Mouse (Mus musculus) neural tube, embryonic 13.5 days (tissue): ENCODE data around the gene Agpat4. TPM values are rescaled to one million over a fixed set of nuclear protein-coding genes. Genes with fewer than 3 reads are reported as not detected.

Source experiments
- ATAC-seq: fragments of 200-750 bp; cut with Nextera tagmentation; 2 replicates; pipeline ENCODE4 v1.8.0; 2017; ENCODE audit warnings: low read depth, mild to moderate bottlenecking, moderate TSS enrichment, moderate library complexity
- H3K27ac ChIP-seq: fragments of 300-500 bp; sonication (generic); replicated peaks from 2 replicates; pipeline ENCODE4 v1.5.1; 2015; ENCODE audit warnings: moderate library complexity, mild to moderate bottlenecking, inconsistent platforms
- H3K27me3 ChIP-seq: fragments of 300-500 bp; sonication (generic); 2 replicates; pipeline ENCODE4 v1.6.1; 2015; ENCODE audit warnings: mild to moderate bottlenecking, inconsistent platforms
- H3K36me3 ChIP-seq: fragments of 300-500 bp; sonication (generic); 2 replicates; pipeline ENCODE4 v1.6.1; 2015; ENCODE audit warnings: mild to moderate bottlenecking, inconsistent platforms
- H3K4me1 ChIP-seq: fragments of 300-500 bp; sonication (generic); replicated peaks from 2 replicates; pipeline ENCODE4 v1.6.1; 2015; ENCODE audit warnings: inconsistent platforms
- H3K4me2 ChIP-seq: fragments of 300-500 bp; sonication (generic); 2 replicates; pipeline ENCODE4 v1.6.1; 2015; ENCODE audit warnings: inconsistent platforms, mild to moderate bottlenecking, moderate library complexity
- H3K4me3 ChIP-seq: fragments of 300-500 bp; sonication (generic); 2 replicates; pipeline ENCODE4 v1.5.1; 2015; ENCODE audit warnings: mild to moderate bottlenecking, inconsistent platforms
- H3K9ac ChIP-seq: fragments of 300-500 bp; sonication (generic); 2 replicates; pipeline ENCODE4 v1.6.1; 2015; ENCODE audit warnings: moderate library complexity, mild to moderate bottlenecking, inconsistent platforms
- H3K9me3 ChIP-seq: fragments of 300-500 bp; sonication (generic); 2 replicates; pipeline ENCODE4 v1.6.1; 2016; ENCODE audit warnings: inconsistent platforms
- WGBS: fragments of 180-500 bp; shearing (Covaris S2); methylation state at CpG from one replicate; pipeline ENCODE4 v1.1.7; 2015; 5-methylcytosine and 5-hydroxymethylcytosine counted together
- polyA plus RNA-seq: library from polyadenylated mRNA; unstranded; fragments of >200 nt; fragmentation: Nextera tagmentation; extraction: Ambion mirVana; gene quantifications from 2 replicates; pipeline ENCODE4 v1.2.1, GENCODE M21; 2015

Gene Agpat4
- polyA plus RNA-seq, 1 experiment from 2014 or later: 41.8 TPM

GRCm38 (mm10) chr17:12249783-12250504, 131.4 kb downstream of the Agpat4 start:
- H3K36me3 ChIP-seq: peaks cover 86% of the 10 kb centered on the region
- H3K9me3 ChIP-seq: peaks cover 13% of the 10 kb centered on the region
- no peak overlapping the region for H3K27ac ChIP-seq
- no peaks in the 10 kb centered on the region for H3K4me1 ChIP-seq
- no peak overlapping the region for H3K4me2 ChIP-seq
- no peak overlapping the region for H3K4me3 ChIP-seq
- H3K27me3 ChIP-seq: no peaks in the 10 kb centered on the region
- no peak for ATAC-seq
- WGBS: 97% methylated on average over 19 of the region's 19 CpGs
- no peak overlapping the region for H3K9ac ChIP-seq

GRCm38 (mm10) chr17:12250581-12250980, 132.1 kb downstream of the Agpat4 start:
- H3K4me3 ChIP-seq: no peak overlapping the region
- no peak overlapping the region for H3K9ac ChIP-seq
- H3K27me3 ChIP-seq: no peaks in the 10 kb centered on the region
- 97% methylated on average over 9 of the region's 9 CpGs for WGBS
- peaks cover 13% of the 10 kb centered on the region for H3K9me3 ChIP-seq
- H3K4me1 ChIP-seq: no peaks in the 10 kb centered on the region
- ATAC-seq: no peak
- no peak overlapping the region for H3K4me2 ChIP-seq
- H3K36me3 ChIP-seq: peaks cover 90% of the 10 kb centered on the region
- H3K27ac ChIP-seq: no peak overlapping the region

GRCm38 (mm10) chr17:12256142-12256541, 137.6 kb downstream of the Agpat4 start:
- no peak for ATAC-seq
- Histone ChIP-seq H3K9ac (no peak overlapping the region), H3K4me3 (no peak overlapping the region), H3K27me3 (no peaks in the 10 kb centered on the region), H3K4me2 (no peak overlapping the region), H3K4me1 (no peaks in the 10 kb centered on the region), H3K27ac (no peak overlapping the region), H3K36me3 (peaks cover 91% of the 10 kb centered on the region), H3K9me3 (peaks cover 13% of the 10 kb centered on the region)
- 96% methylated on average over 11 of the region's 11 CpGs for WGBS

- Histone ChIP-seq H3K36me3 (peaks cover 76% of the 10 kb centered on the region), H3K4me3 (no peak overlapping the region), H3K27me3 (no peaks in the 10 kb centered on the region), H3K27ac (no peak overlapping the region), H3K9ac (no peak overlapping the region), H3K4me2 (no peak overlapping the region), H3K9me3 (no peaks in the 10 kb centered on the region), H3K4me1 (no peaks in the 10 kb centered on the region)
- 79% methylated on average over 6 of the region's 6 CpGs for WGBS
- ATAC-seq: no peak
These were observed 140.0 kb downstream of the Agpat4 start for GRCm38 (mm10) chr17:12258517-12258916.

- H3K9me3 ChIP-seq: no peaks in the 10 kb centered on the region
- no peak overlapping the region for H3K4me3 ChIP-seq
- no peak overlapping the region for H3K27ac ChIP-seq
- no peaks in the 10 kb centered on the region for H3K27me3 ChIP-seq
- H3K4me1 ChIP-seq: no peaks in the 10 kb centered on the region
- WGBS: 93% methylated on average over 8 of the region's 8 CpGs
- H3K4me2 ChIP-seq: no peak overlapping the region
- ATAC-seq: no peak
- peaks cover 67% of the 10 kb centered on the region for H3K36me3 ChIP-seq
- no peak overlapping the region for H3K9ac ChIP-seq
These were observed 141.5 kb downstream of the Agpat4 start for GRCm38 (mm10) chr17:12259957-12260356.

GRCm38 (mm10) chr17:12261376-12261775, 142.9 kb downstream of the Agpat4 start:
- Histone ChIP-seq H3K27ac (no peak overlapping the region), H3K36me3 (peaks cover 53% of the 10 kb centered on the region), H3K4me1 (peaks cover 13% of the 10 kb centered on the region), H3K4me3 (no peak overlapping the region), H3K4me2 (no peak overlapping the region), H3K9me3 (no peaks in the 10 kb centered on the region), H3K27me3 (no peaks in the 10 kb centered on the region), H3K9ac (no peak overlapping the region)
- 76% methylated on average over 7 of the region's 7 CpGs for WGBS
- no peak for ATAC-seq

- H3K27me3 ChIP-seq: no peaks in the 10 kb centered on the region
- peaks cover 48% of the 10 kb centered on the region for H3K36me3 ChIP-seq
- 91% methylated on average over 2 of the region's 2 CpGs for WGBS
- peaks cover 18% of the 10 kb centered on the region for H3K4me1 ChIP-seq
- H3K4me3 ChIP-seq: no peak overlapping the region
- no peak overlapping the region for H3K27ac ChIP-seq
- ATAC-seq: no peak
- no peak overlapping the region for H3K9ac ChIP-seq
- H3K9me3 ChIP-seq: no peaks in the 10 kb centered on the region
- no peak overlapping the region for H3K4me2 ChIP-seq
These were observed 143.4 kb downstream of the Agpat4 start for GRCm38 (mm10) chr17:12261887-12262286.

GRCm38 (mm10) chr17:12262851-12263250, 144.3 kb downstream of the Agpat4 start:
- H3K9me3 ChIP-seq: no peaks in the 10 kb centered on the region
- no peak for ATAC-seq
- H3K27me3 ChIP-seq: no peaks in the 10 kb centered on the region
- H3K4me2 ChIP-seq: no peak overlapping the region
- 89% methylated on average over 8 of the region's 8 CpGs for WGBS
- no peak overlapping the region for H3K4me3 ChIP-seq
- H3K9ac ChIP-seq: no peak overlapping the region
- peaks cover 27% of the 10 kb centered on the region for H3K4me1 ChIP-seq
- H3K27ac ChIP-seq: no peak overlapping the region
- peaks cover 38% of the 10 kb centered on the region for H3K36me3 ChIP-seq

- Histone ChIP-seq H3K4me2 (no peak overlapping the region), H3K27ac (no peak overlapping the region), H3K4me1 (peaks cover 35% of the 10 kb centered on the region), H3K9ac (no peak overlapping the region), H3K9me3 (no peaks in the 10 kb centered on the region), H3K4me3 (no peak overlapping the region), H3K27me3 (no peaks in the 10 kb centered on the region), H3K36me3 (peaks cover 29% of the 10 kb centered on the region)
- ATAC-seq: no peak
- 89% methylated on average over 13 of the region's 13 CpGs for WGBS
These were observed 145.3 kb downstream of the Agpat4 start for GRCm38 (mm10) chr17:12263787-12264186.

- 90% methylated on average over 3 of the region's 3 CpGs for WGBS
- ATAC-seq: no peak
- no peak overlapping the region for H3K27ac ChIP-seq
These were observed 145.8 kb downstream of the Agpat4 start for GRCm38 (mm10) chr17:12264293-12264692.

GRCm38 (mm10) chr17:12265969-12266925, 147.7 kb downstream of the Agpat4 start:
- no peak overlapping the region for H3K9ac ChIP-seq
- H3K4me2 ChIP-seq: no peak overlapping the region
- ATAC-seq: peak; percentile 79
- peaks cover 33% of the 10 kb centered on the region for H3K36me3 ChIP-seq
- WGBS: 56% methylated on average over 21 of the region's 21 CpGs
- peaks cover 41% of the 10 kb centered on the region for H3K4me1 ChIP-seq
- no peaks in the 10 kb centered on the region for H3K27me3 ChIP-seq
- no peaks in the 10 kb centered on the region for H3K9me3 ChIP-seq
- H3K27ac ChIP-seq: peak overlapping the region; percentile 57
- no peak overlapping the region for H3K4me3 ChIP-seq

More at GRCm38 (mm10) chr17:12264293-12264692, 145.8 kb downstream of the Agpat4 start:
- peaks cover 40% of the 10 kb centered on the region for H3K4me1 ChIP-seq
- no peaks in the 10 kb centered on the region for H3K9me3 ChIP-seq
- no peak overlapping the region for H3K4me2 ChIP-seq
- H3K27me3 ChIP-seq: no peaks in the 10 kb centered on the region
- H3K4me3 ChIP-seq: no peak overlapping the region
- H3K9ac ChIP-seq: no peak overlapping the region
- peaks cover 26% of the 10 kb centered on the region for H3K36me3 ChIP-seq

GRCm38 (mm10) chr17:12268091-12268490, 149.6 kb downstream of the Agpat4 start:
- no peaks in the 10 kb centered on the region for H3K9me3 ChIP-seq
- 69% methylated on average over 4 of the region's 4 CpGs for WGBS
- H3K9ac ChIP-seq: no peak overlapping the region
- H3K4me1 ChIP-seq: peaks cover 41% of the 10 kb centered on the region
- H3K27me3 ChIP-seq: no peaks in the 10 kb centered on the region
- peaks cover 37% of the 10 kb centered on the region for H3K36me3 ChIP-seq
- no peak for ATAC-seq
- H3K27ac ChIP-seq: no peak overlapping the region
- H3K4me3 ChIP-seq: no peak overlapping the region
- no peak overlapping the region for H3K4me2 ChIP-seq
